23 mouse cellular contexts compared by ENCODE assay signal in the genomic region with DNA sequence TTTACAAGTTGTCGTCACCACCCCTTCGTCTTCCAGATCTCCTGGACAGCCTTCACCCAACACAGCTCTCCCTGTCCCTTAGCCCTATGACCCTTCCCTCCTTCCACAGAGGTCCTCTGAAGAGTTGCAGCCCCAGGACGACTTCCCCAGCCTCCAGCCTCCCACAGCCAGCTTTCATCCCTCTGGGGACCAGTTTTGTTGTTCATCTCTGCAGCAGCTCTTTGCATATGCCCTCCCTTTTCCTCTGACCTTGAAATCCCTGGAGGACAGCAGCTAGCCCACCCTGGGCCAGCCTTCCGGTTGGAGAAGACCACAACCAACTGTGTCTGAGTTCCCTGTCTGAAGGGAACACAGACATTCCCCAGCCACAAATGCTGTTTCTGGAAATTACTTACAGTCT.
DNase-seq lines count a peak whose midpoint lies in the region; ATAC-seq and TF ChIP-seq lines count a peak whose summit lies in the region.
"Had no signal": no experiment of that assay in that cellular context is flagged by ENCODE, and none has a peak within 500 bp of the region (broad histone marks: within the 10 kb centered on the region; RNA-seq: fewer than 3 reads in every experiment).

No protein-coding gene starts in this region.

- in situ Hi-C loops in CH12.LX (cut with MboI; ENCODE audit: low pct_ligation_motif_present, low pct_unique_long_range_greater_than_20kb, low sequenced_read_pairs), result no loop called here

- no peak for TF ChIP-seq EP300 in CH12.LX (IDR thresholded peaks at IDR 0.05; ENCODE audit: low read length)

- no peak overlapping the region for H3K4me2 ChIP-seq in kidney, embryonic 14.5 days (replicated peaks; ENCODE audit: low read depth, low read length)
- H3K4me2 ChIP-seq in CH12.LX (ENCODE audit: insufficient read depth, low read depth, poor library complexity, severe bottlenecking), result no peak overlapping the region; the same call in 1 of the 2 replicates
- H3K4me2 ChIP-seq in kidney, postnatal 0 days (ENCODE audit: low read length), result no peak overlapping the region
- no peak overlapping the region for H3K4me2 ChIP-seq in midbrain, embryonic 15.5 days
- H3K4me2 ChIP-seq: embryonic facial prominence, embryonic 15.5 days; heart, embryonic 15.5 days; hindbrain, embryonic 14.5 days had no signal

- 62% methylated on average over 4 of the region's 4 CpGs for WGBS in kidney, embryonic 14.5 days
- 64% methylated on average over 4 of the region's 4 CpGs for WGBS in kidney, adult 2 months
- WGBS in kidney, postnatal 0 days, result 48% methylated on average over 4 of the region's 4 CpGs
- 75% methylated on average over 4 of the region's 4 CpGs for WGBS in midbrain, embryonic 15.5 days

- no peak for ATAC-seq in kidney, embryonic 14.5 days (ENCODE audit: low FRiP score, low TSS enrichment)
- no peak for ATAC-seq in kidney, postnatal 0 days (replicated peaks; ENCODE audit: low FRiP score, low read depth)
- no peak for ATAC-seq in midbrain, embryonic 15.5 days (replicated peaks)
- ATAC-seq: forebrain, embryonic 14.5 days had no signal

- H3K9me3 ChIP-seq in kidney, embryonic 14.5 days (ENCODE audit: control insufficient read depth, low read length), result no peaks in the 10 kb centered on the region
- H3K9me3 ChIP-seq in CH12.LX (replicated peaks; ENCODE audit: low read length), result no peaks in the 10 kb centered on the region
- H3K9me3 ChIP-seq in kidney, postnatal 0 days (replicated peaks; ENCODE audit: low read length), result no peaks in the 10 kb centered on the region
- no peaks in the 10 kb centered on the region for H3K9me3 ChIP-seq in midbrain, embryonic 15.5 days
- H3K9me3 ChIP-seq: embryonic facial prominence, embryonic 15.5 days; forebrain, embryonic 10.5 days; heart, embryonic 15.5 days; hindbrain, embryonic 10.5 days had no signal

- no peak overlapping the region for H3K9ac ChIP-seq in kidney, embryonic 14.5 days (ENCODE audit: low read depth, low read length)
- no peak overlapping the region for H3K9ac ChIP-seq in CH12.LX (ENCODE audit: insufficient read depth, low read depth)
- no peak overlapping the region for H3K9ac ChIP-seq in kidney, postnatal 0 days (ENCODE audit: low read depth, low read length)
- H3K9ac ChIP-seq in midbrain, embryonic 15.5 days, result no peak overlapping the region
- H3K9ac ChIP-seq: embryonic facial prominence, embryonic 15.5 days; heart, embryonic 15.5 days; hindbrain, embryonic 14.5 days had no signal

- no peak overlapping the region for H3K27ac ChIP-seq in kidney, embryonic 14.5 days (ENCODE audit: low read depth, low read length)
- no peak overlapping the region for H3K27ac ChIP-seq in CH12.LX (ENCODE audit: insufficient read depth, low read depth)
- H3K27ac ChIP-seq in kidney, adult 2 months (ENCODE audit: insufficient read depth, low read depth, low read length), result no peak overlapping the region
- no peak overlapping the region for H3K27ac ChIP-seq in kidney, postnatal 0 days
- H3K27ac ChIP-seq in midbrain, embryonic 15.5 days, result no peak overlapping the region
- H3K27ac ChIP-seq: embryonic facial prominence, embryonic 15.5 days; forebrain, embryonic 10.5 days; gastrocnemius, adult 2 months; heart, embryonic 15.5 days; hindbrain, embryonic 10.5 days; hindbrain, embryonic 14.5 days had no signal

- TF ChIP-seq CTCF in CH12.LX (conservative IDR thresholded peaks at IDR 0.05 in 1 of 2, IDR thresholded peaks at IDR 0.05 in 1 of 2; ENCODE audit: low read depth in 2 of 2, low read length in 2 of 2), result no peak
- no peak for TF ChIP-seq CTCF in kidney, adult 2 months (conservative IDR thresholded peaks at IDR 0.05; ENCODE audit: insufficient read depth, insufficient read length, low read depth, low read length)
- no peak for TF ChIP-seq CTCF in kidney, postnatal 0 days (IDR thresholded peaks at IDR 0.05; ENCODE audit: low read depth)

- H3K4me3 ChIP-seq in kidney, embryonic 14.5 days (ENCODE audit: low read length), result no peak overlapping the region
- H3K4me3 ChIP-seq in CH12.LX (replicated peaks in 1 of 3; ENCODE audit: low read depth in 2 of 3, low read length in 2 of 3, poor library complexity in 1 of 3), result no peak overlapping the region
- H3K4me3 ChIP-seq in kidney, adult 2 months (ENCODE audit: insufficient read depth, low read depth, low read length), result no peak overlapping the region
- H3K4me3 ChIP-seq in kidney, postnatal 0 days (replicated peaks; ENCODE audit: low read depth, low read length), result no peak overlapping the region
- H3K4me3 ChIP-seq in midbrain, embryonic 15.5 days, result no peak overlapping the region
- H3K4me3 ChIP-seq: embryonic facial prominence, embryonic 15.5 days; erythroblast, embryonic 14.5 days; forebrain, embryonic 10.5 days; gastrocnemius, adult 2 months; heart, embryonic 15.5 days; hindbrain, embryonic 10.5 days had no signal

- H3K27me3 ChIP-seq in kidney, embryonic 14.5 days (ENCODE audit: control insufficient read depth, insufficient read depth, low read length), result no peaks in the 10 kb centered on the region
- H3K27me3 ChIP-seq in CH12.LX (replicated peaks), result no peaks in the 10 kb centered on the region
- no peaks in the 10 kb centered on the region for H3K27me3 ChIP-seq in kidney, adult 2 months (replicated peaks; ENCODE audit: control insufficient read depth, insufficient read depth, low read length)
- H3K27me3 ChIP-seq in kidney, postnatal 0 days (ENCODE audit: insufficient read depth, low read length), result no peaks in the 10 kb centered on the region
- H3K27me3 ChIP-seq in midbrain, embryonic 15.5 days (replicated peaks), result no peaks in the 10 kb centered on the region
- H3K27me3 ChIP-seq: embryonic facial prominence, embryonic 15.5 days; heart, embryonic 15.5 days had no signal

- H3K36me3 ChIP-seq in kidney, embryonic 14.5 days (ENCODE audit: control insufficient read depth, insufficient read depth, low read length), result no peaks in the 10 kb centered on the region; the same call in 1 of the 2 replicates
- H3K36me3 ChIP-seq in CH12.LX (replicated peaks in 1 of 2; ENCODE audit: control insufficient read depth in 1 of 2, insufficient read depth in 1 of 2, low read length in 1 of 2), result peaks cover 7 to 36% of the 10 kb centered on the region in 2 experiments
- no peaks in the 10 kb centered on the region for H3K36me3 ChIP-seq in kidney, adult 2 months (ENCODE audit: control insufficient read depth, insufficient read depth, low read length)
- H3K36me3 ChIP-seq in kidney, postnatal 0 days (ENCODE audit: insufficient read depth, low read length), result no peaks in the 10 kb centered on the region
- H3K36me3 ChIP-seq in midbrain, embryonic 15.5 days (replicated peaks), result no peaks in the 10 kb centered on the region
- H3K36me3 ChIP-seq: forebrain, embryonic 10.5 days; G1E; hindbrain, embryonic 10.5 days had no signal

- H3K4me1 ChIP-seq in kidney, embryonic 14.5 days (ENCODE audit: control insufficient read depth, insufficient read depth, low read length), result no peaks in the 10 kb centered on the region
- H3K4me1 ChIP-seq in CH12.LX (ENCODE audit: control insufficient read depth in 1 of 2, insufficient read depth in 2 of 2), result peaks cover 11 to 35% of the 10 kb centered on the region in 2 experiments
- no peaks in the 10 kb centered on the region for H3K4me1 ChIP-seq in kidney, adult 2 months (ENCODE audit: control insufficient read depth, insufficient read depth, low read length)
- H3K4me1 ChIP-seq in kidney, postnatal 0 days (replicated peaks; ENCODE audit: insufficient read depth, low read length), result no peaks in the 10 kb centered on the region
- no peaks in the 10 kb centered on the region for H3K4me1 ChIP-seq in midbrain, embryonic 15.5 days
- H3K4me1 ChIP-seq: embryonic facial prominence, embryonic 15.5 days; forebrain, embryonic 10.5 days; heart, embryonic 15.5 days; hindbrain, embryonic 10.5 days had no signal

- no peak for TF ChIP-seq POLR2A in CH12.LX (IDR thresholded peaks at IDR 0.05; ENCODE audit: low read depth, low read length)
- TF ChIP-seq POLR2A in kidney, adult 2 months (IDR thresholded peaks at IDR 0.05; ENCODE audit: low read depth, low read length), result no peak

- peak; percentile 7 for DNase-seq in kidney, adult 11 months
- DNase-seq in CH12.LX (ENCODE audit: extremely low read depth), result peak; percentile 42
- DNase-seq in kidney, adult 2 months, result peak; percentile 17
- DNase-seq in kidney, postnatal 0 days (ENCODE audit: low spot score), result peak; percentile 32
- DNase-seq in right cerebral cortex, postnatal 14 days, result no peak
- DNase-seq in gastrocnemius, postnatal 4 days (ENCODE audit: low spot score in 2 of 2), result no peak
- DNase-seq: adrenal gland, adult 8-10 months; cerebellum, adult 11 months; cerebellum, adult 8-10 months; cerebellum, postnatal 14 days; embryo, embryonic 11 days; gastrocnemius, adult 2 months; heart, postnatal 14 days had no signal

- dilution Hi-C loops in CH12.LX (cut with MboI; ENCODE audit: extremely low pct_ligation_motif_present, extremely low pct_unique_long_range_greater_than_20kb, low sequenced_read_pairs), result loop anchor here (25.0 kb wide), 1 partner anchor 111 kb away; a partner anchor contains a TSS

- H3K79me2 ChIP-seq in CH12.LX (replicated peaks; ENCODE audit: control insufficient read depth, extremely low read depth, insufficient read depth, poor library complexity, severe bottlenecking), result no peaks in the 10 kb centered on the region

- TF ChIP-seq RAD21 in CH12.LX (IDR thresholded peaks at IDR 0.05; ENCODE audit: low read depth, low read length), result no peak

TF ChIP-seq in CH12.LX, 34 proteins besides CTCF, POLR2A, EP300 and RAD21:
- no peak for TF ChIP-seq ZNF384 (IDR thresholded peaks at IDR 0.05; ENCODE audit: low read depth, low read length)
- TF ChIP-seq IRF4 (IDR thresholded peaks at IDR 0.05; ENCODE audit: low read depth, low read length), result no peak
- TF ChIP-seq GABPA (IDR thresholded peaks at IDR 0.05; ENCODE audit: insufficient replicate concordance, low read depth, low read length), result no peak
- TF ChIP-seq JUND (conservative IDR thresholded peaks at IDR 0.05; ENCODE audit: low read depth, low read length), result no peak
- TF ChIP-seq E2F4 (IDR thresholded peaks at IDR 0.05; ENCODE audit: insufficient replicate concordance, low read depth, low read length), result no peak
- TF ChIP-seq RCOR1 (conservative IDR thresholded peaks at IDR 0.05; ENCODE audit: low read depth, low read length), result no peak
- TF ChIP-seq MAFK (IDR thresholded peaks at IDR 0.05; ENCODE audit: insufficient replicate concordance, low read length), result no peak
- TF ChIP-seq BHLHE40 (IDR thresholded peaks at IDR 0.05; ENCODE audit: low read depth, low read length), result no peak
TF ChIP-seq in CH12.LX: peak in this region for 0.

Comparison
In these comparisons a context has a peak if more than half of its experiments do, and no peak if none do; other contexts are left out.
1. DNase-seq: peak in kidney, adult 11 months (single experiment), CH12.LX (single experiment), kidney, adult 2 months (single experiment) and kidney, postnatal 0 days (single experiment); none in right cerebral cortex, postnatal 14 days (single experiment) and gastrocnemius, postnatal 4 days (0 of 2).